Mouse (Mus musculus): ENCODE measurements around the gene Ppa1. TPM values are rescaled to one million over a fixed set of nuclear protein-coding genes. Genes with fewer than 3 reads are reported as not detected.
A peak's percentile ranks its signal among the peaks of the same experiment; 100 is the strongest.

Gene Ppa1
- polyA plus RNA-seq, 1 experiment from 2014 or later = 207 TPM

GRCm38 (mm10) chr10:61680015-61680913 is 31.9 kb downstream of the Ppa1 start, which contains the start of gene Sar1a:
Gene Sar1a (plus strand): TSS chr10:61680299.
- Histone ChIP-seq H3K9me3 (no peaks in the 10 kb centered on the region), H3K27ac (peak within 1 kb of the TSS; percentile 42; the same call in 1 of the 2 replicates), H3K9ac (peak within 1 kb of the TSS; percentile 98), H3K4me1 (peaks cover 13% of the 10 kb centered on the region), H3K36me3 (peaks cover 5% of the 10 kb centered on the region), H3K4me3 (peak within 1 kb of the TSS; percentile 100), H3K4me2 (replicated peaks) (peak within 1 kb of the TSS; percentile 93), H3K27me3 (replicated peaks) (no peaks in the 10 kb centered on the region)
- ATAC-seq (ENCODE audit: low FRiP score, low read depth) = peak; percentile 100
- under 1% methylated on average over 76 of the region's 84 CpGs for WGBS

- H3K4me1 ChIP-seq = no peaks in the 10 kb centered on the region
- no peaks in the 10 kb centered on the region for H3K9me3 ChIP-seq
- H3K4me2 ChIP-seq (replicated peaks) = no peak overlapping the region
- H3K27me3 ChIP-seq (replicated peaks) = no peaks in the 10 kb centered on the region
- H3K4me3 ChIP-seq = no peak overlapping the region
- 91% methylated on average over 8 of the region's 8 CpGs for WGBS
- no peak overlapping the region for H3K27ac ChIP-seq
- no peak for ATAC-seq (ENCODE audit: low FRiP score, low read depth)
- H3K36me3 ChIP-seq = peaks cover 77% of the 10 kb centered on the region
- H3K9ac ChIP-seq = no peak overlapping the region
Observed at GRCm38 (mm10) chr10:61689405-61689804, 41.1 kb downstream of the Ppa1 start.

GRCm38 (mm10) chr10:61693563-61693962 is 45.2 kb downstream of the Ppa1 start:
- no peak overlapping the region for H3K27ac ChIP-seq
- H3K27me3 ChIP-seq (replicated peaks) = no peaks in the 10 kb centered on the region
- ATAC-seq (ENCODE audit: low FRiP score, low read depth) = no peak
- H3K9me3 ChIP-seq = no peaks in the 10 kb centered on the region
- H3K4me3 ChIP-seq = no peak overlapping the region
- peaks cover 49% of the 10 kb centered on the region for H3K36me3 ChIP-seq
- H3K4me2 ChIP-seq (replicated peaks) = no peak overlapping the region
- H3K9ac ChIP-seq = no peak overlapping the region
- WGBS = 73% methylated on average over 4 of the region's 4 CpGs
- H3K4me1 ChIP-seq = peaks cover 17% of the 10 kb centered on the region

GRCm38 (mm10) chr10:61694870-61695670 is 46.7 kb downstream of the Ppa1 start, which contains the start of gene Tysnd1:
Gene Tysnd1 (plus strand): TSS chr10:61695514.
- peak; percentile 97 for ATAC-seq (ENCODE audit: low FRiP score, low read depth)
- Histone ChIP-seq H3K27ac (no peak within 1 kb of the TSS), H3K9ac (peak within 1 kb of the TSS; percentile 75), H3K4me2 (replicated peaks) (peak within 1 kb of the TSS; percentile 100), H3K4me1 (peaks cover 17% of the 10 kb centered on the region), H3K9me3 (no peaks in the 10 kb centered on the region), H3K4me3 (peak within 1 kb of the TSS; percentile 73), H3K36me3 (peaks cover 40% of the 10 kb centered on the region), H3K27me3 (replicated peaks) (no peaks in the 10 kb centered on the region)
- 1% methylated on average over 42 of the region's 42 CpGs for WGBS

- peak; percentile 56 for ATAC-seq (ENCODE audit: low FRiP score, low read depth)
- under 1% methylated on average over 111 of the region's 111 CpGs for WGBS
- Histone ChIP-seq H3K4me3 (peak overlapping the region; percentile 73), H3K4me1 (peaks cover 17% of the 10 kb centered on the region), H3K36me3 (peaks cover 32% of the 10 kb centered on the region), H3K9ac (peak overlapping the region; percentile 75), H3K9me3 (no peaks in the 10 kb centered on the region), H3K27me3 (replicated peaks) (no peaks in the 10 kb centered on the region), H3K27ac (no peak overlapping the region), H3K4me2 (replicated peaks) (peak overlapping the region; percentile 100)
Observed at GRCm38 (mm10) chr10:61695703-61696559, 47.6 kb downstream of the Ppa1 start.

GRCm38 (mm10) chr10:61696560-61696823 is 48.1 kb downstream of the Ppa1 start:
- H3K4me1 ChIP-seq = peaks cover 17% of the 10 kb centered on the region
- H3K9ac ChIP-seq = peak overlapping the region; percentile 75
- no peak for ATAC-seq (ENCODE audit: low FRiP score, low read depth)
- no peaks in the 10 kb centered on the region for H3K27me3 ChIP-seq (replicated peaks)
- no peaks in the 10 kb centered on the region for H3K9me3 ChIP-seq
- peaks cover 29% of the 10 kb centered on the region for H3K36me3 ChIP-seq
- H3K4me2 ChIP-seq (replicated peaks) = peak overlapping the region; percentile 100
- H3K4me3 ChIP-seq = peak overlapping the region; percentile 73
- 14% methylated on average over 19 of the region's 19 CpGs for WGBS
- no peak overlapping the region for H3K27ac ChIP-seq

- Histone ChIP-seq H3K4me1 (peaks cover 17% of the 10 kb centered on the region), H3K36me3 (peaks cover 30% of the 10 kb centered on the region), H3K4me2 (replicated peaks) (peak overlapping the region; percentile 100), H3K9ac (peak overlapping the region; percentile 75; the same call in 1 of the 2 replicates), H3K27me3 (replicated peaks) (no peaks in the 10 kb centered on the region), H3K27ac (no peak overlapping the region), H3K4me3 (peak overlapping the region; percentile 73; the same call in 1 of the 2 replicates), H3K9me3 (no peaks in the 10 kb centered on the region)
- ATAC-seq (ENCODE audit: low FRiP score, low read depth) = no peak
- 86% methylated on average over 2 of the region's 2 CpGs for WGBS
Observed at GRCm38 (mm10) chr10:61697028-61697427, 48.7 kb downstream of the Ppa1 start.

- Histone ChIP-seq H3K27ac (no peak overlapping the region), H3K9me3 (no peaks in the 10 kb centered on the region), H3K4me1 (no peaks in the 10 kb centered on the region), H3K9ac (no peak overlapping the region), H3K36me3 (peaks cover 27% of the 10 kb centered on the region), H3K27me3 (replicated peaks) (no peaks in the 10 kb centered on the region), H3K4me2 (replicated peaks) (no peak overlapping the region), H3K4me3 (no peak overlapping the region)
- no peak for ATAC-seq (ENCODE audit: low FRiP score, low read depth)
- 83% methylated on average over 4 of the region's 4 CpGs for WGBS
Observed at GRCm38 (mm10) chr10:61704663-61705062, 56.3 kb downstream of the Ppa1 start.

GRCm38 (mm10) chr10:61706412-61707375 is 58.3 kb downstream of the Ppa1 start:
- H3K9ac ChIP-seq = no peak overlapping the region
- no peak overlapping the region for H3K27ac ChIP-seq
- H3K4me1 ChIP-seq = no peaks in the 10 kb centered on the region
- no peak overlapping the region for H3K4me3 ChIP-seq
- H3K36me3 ChIP-seq = peaks cover 22% of the 10 kb centered on the region
- no peak overlapping the region for H3K4me2 ChIP-seq (replicated peaks)
- no peaks in the 10 kb centered on the region for H3K27me3 ChIP-seq (replicated peaks)
- ATAC-seq (ENCODE audit: low FRiP score, low read depth) = no peak
- H3K9me3 ChIP-seq = no peaks in the 10 kb centered on the region
- WGBS = 77% methylated on average over 6 of the region's 6 CpGs

GRCm38 (mm10) chr10:61713601-61714000 is 65.2 kb downstream of the Ppa1 start:
- no peak overlapping the region for H3K27ac ChIP-seq
- ATAC-seq (ENCODE audit: low FRiP score, low read depth) = no peak
- H3K36me3 ChIP-seq = no peaks in the 10 kb centered on the region
- no peak overlapping the region for H3K9ac ChIP-seq
- 66% methylated on average over 3 of the region's 3 CpGs for WGBS
- no peak overlapping the region for H3K4me3 ChIP-seq
- H3K4me1 ChIP-seq = peaks cover 15% of the 10 kb centered on the region
- 0 out of 2 replicates have a peak, but pooled peaks cover 3% of the 10 kb centered on the region for H3K27me3 ChIP-seq (replicated peaks)
- no peak overlapping the region for H3K4me2 ChIP-seq (replicated peaks)
- no peaks in the 10 kb centered on the region for H3K9me3 ChIP-seq

- no peak overlapping the region for H3K9ac ChIP-seq
- no peak overlapping the region for H3K4me2 ChIP-seq (replicated peaks)
- H3K4me3 ChIP-seq = no peak overlapping the region
- ATAC-seq (ENCODE audit: low FRiP score, low read depth) = no peak
- H3K9me3 ChIP-seq = no peaks in the 10 kb centered on the region
- no peaks in the 10 kb centered on the region for H3K36me3 ChIP-seq
- H3K27me3 ChIP-seq (replicated peaks) = 0 out of 2 replicates have a peak, but pooled peaks cover 3% of the 10 kb centered on the region
- 89% methylated on average over 4 of the region's 4 CpGs for WGBS
- H3K4me1 ChIP-seq = peaks cover 15% of the 10 kb centered on the region
- H3K27ac ChIP-seq = no peak overlapping the region
Observed at GRCm38 (mm10) chr10:61714146-61714545, 65.8 kb downstream of the Ppa1 start.

Data from neural tube, embryonic 12.5 days (tissue).